Mouse (Mus musculus) kidney, postnatal 36 days (tissue): ENCODE measurements at regions not wholly inside any gene's neighbourhood (a gene's known extent, or its start where the extent isn't known, plus 50 kb on each side); places are given as distances from the start of the nearest gene placed in this dataset.

Source experiments
- DNase-seq, 2 experiments: peaks; one replicate each; pipeline ENCODE4 v3.0.0; 2021 to 2022; ENCODE audit warnings: mixed read lengths in 2 of 2

DNA sequence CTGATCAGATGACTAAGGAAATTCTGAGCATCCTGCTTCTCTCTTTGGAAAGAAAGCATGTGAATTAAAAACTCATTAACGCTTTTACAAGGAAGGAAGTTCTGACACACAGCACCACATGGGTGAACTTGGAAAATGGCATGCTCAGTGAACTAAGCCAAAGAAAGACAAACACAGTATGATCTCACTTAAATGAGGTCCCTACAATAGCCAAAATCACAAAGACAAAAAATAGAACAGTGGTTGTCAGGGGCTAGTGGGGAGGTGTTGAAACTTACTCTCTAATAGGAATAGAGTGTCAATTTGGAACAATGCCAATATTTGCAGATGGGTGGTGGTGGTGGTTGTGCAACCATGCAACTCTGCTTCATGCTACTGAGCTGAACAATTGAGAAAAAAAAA is 172.7 kb upstream of the Prkcq start:
- no peak for DNase-seq

DNA sequence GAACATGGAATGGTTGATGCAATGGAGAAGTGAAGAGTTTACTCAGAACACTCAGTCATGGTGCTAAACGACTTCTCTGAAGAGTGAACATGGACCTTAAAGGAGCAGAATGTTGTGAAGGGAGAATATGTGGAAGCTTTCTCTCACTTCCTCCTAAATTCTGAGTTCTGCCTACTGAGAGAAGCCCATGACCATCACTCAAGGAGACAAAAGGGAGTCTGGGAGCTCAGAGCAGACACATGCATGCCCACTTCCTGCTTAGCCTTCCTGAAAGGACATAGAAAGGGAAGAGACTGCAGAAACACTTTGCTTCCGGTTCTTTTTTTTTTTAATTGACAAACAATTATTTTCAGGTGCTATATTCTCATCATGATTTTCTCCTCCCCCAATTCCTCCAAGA is 166.1 kb upstream of the Prkcq start:
- DNase-seq: no peak

DNA sequence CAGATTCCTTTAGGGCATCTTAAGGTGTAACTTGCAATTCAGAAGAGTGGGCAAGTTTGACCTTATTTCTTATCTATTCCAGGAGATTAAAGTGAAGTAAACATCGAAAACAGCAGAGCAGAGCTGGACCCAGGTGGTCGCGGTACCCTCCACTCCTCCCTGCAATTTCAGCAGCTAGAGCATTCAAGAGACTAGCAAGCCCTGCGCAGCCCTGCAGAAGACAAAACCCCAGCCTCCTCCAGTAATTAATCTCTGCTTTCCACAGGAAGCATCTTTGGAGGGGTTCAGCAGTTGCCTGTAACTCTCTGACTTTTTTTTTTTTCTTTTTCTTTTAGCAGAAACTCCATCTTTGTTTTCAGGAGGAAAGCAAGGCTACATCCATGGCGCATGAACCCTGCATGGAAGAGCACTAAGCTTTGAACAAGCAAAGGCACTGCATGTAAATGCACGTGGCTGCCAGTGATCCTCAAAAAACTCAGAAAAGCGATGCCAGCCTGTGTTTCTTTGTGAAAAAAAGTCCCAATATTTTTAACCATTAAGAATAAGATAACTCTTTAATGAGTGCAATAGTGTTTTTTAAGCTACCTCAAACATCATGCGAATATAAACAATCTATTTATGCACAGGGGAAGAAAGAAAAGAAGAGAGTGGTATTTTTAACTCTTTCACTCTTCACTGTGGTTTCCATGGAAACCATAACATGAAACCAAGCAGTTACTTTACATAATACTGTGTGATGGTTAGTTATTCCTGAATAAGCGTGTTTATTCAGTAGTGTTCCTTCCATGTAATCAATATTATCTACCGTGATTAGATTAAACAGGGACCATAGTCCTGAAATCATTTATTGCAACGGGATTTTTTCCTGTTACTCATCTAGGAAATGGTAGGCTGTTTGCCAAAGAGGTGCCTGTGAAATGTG is 160.6 kb upstream of the Prkcq start:
- DNase-seq: no peak

DNA sequence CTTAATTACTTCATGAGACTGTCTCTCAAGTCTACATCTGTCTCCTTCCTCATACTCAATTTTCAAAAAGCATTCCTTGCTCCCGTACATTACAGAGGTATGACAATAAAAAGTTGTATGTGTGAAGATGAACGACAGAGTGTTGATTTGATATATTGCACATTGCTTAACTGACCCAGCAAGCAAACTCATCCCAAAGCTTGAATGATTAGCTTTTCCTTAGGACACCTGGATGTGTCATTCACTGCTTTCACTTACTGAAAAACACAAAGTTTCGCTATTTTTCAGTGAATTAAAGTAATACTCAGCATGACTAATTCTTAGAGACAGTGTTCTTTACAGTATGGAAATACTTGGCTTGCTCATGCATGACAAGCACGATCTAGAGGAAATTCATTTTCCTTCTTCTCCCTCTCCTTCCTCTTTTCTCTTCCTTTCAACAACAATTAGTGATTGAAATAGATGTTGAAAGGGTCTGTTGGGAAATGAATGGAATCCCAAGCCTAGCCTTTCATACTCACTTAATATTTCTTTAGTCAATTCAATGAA is 159.5 kb upstream of the Prkcq start:
- no peak for DNase-seq

DNA sequence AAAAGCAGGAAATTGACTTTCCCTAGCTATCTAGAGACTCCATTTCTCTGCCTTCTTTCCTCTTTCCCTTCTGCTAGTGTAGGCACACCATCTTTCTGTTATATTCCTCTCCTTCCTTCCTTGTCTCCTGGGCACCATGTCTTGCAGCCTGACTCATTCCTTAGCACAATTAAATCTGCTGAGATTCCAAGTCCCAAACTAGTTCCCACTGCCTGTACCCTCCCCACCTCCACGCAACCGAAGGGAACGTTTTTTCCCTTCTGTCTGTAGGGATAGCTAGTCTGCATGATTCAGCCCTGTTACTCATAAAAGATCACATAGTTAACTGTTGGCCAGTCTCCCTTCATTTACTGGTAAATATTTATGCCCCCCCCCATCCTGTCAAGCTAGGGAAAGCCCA is 158.8 kb upstream of the Prkcq start:
- no peak for DNase-seq

DNA sequence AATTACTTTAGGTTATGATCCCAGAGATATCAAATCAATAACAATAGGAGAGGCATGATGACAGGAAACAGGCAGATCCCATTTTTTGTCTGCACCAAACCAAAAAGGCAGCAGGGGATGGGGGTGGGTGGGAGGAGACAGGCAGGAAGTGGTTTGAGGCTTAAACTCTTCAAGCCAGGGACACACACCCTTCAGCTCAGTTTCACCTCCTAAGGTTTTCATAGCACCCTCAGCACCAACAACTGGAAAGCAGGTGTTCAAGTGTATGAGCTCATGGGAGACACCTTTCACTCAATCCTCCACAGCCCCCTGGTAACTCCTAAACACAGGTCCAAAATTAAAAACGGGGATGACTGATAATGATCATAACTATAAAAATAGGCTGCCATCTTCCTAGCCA is 155.5 kb upstream of the Prkcq start:
- DNase-seq: no peak

DNA sequence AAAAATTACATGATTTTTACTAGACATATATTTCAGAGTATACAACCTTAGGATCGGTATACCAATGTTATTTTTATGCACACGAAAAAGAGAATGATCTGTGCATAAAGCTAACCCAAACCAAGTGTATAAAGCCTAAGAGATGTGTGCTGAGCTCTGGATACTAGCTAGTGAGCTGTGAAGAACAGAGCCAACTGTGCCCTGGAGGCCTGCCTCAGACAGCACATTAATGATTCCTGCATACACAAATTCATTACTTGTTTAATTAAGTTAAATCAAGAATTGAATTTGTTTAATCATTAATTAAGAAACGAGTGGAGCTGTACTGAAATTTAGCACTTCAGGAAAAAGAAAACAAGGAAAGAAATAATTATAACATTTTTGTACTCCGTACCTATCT is 139.0 kb upstream of the Prkcq start:
- DNase-seq: peak; percentile 26 to 27

DNA sequence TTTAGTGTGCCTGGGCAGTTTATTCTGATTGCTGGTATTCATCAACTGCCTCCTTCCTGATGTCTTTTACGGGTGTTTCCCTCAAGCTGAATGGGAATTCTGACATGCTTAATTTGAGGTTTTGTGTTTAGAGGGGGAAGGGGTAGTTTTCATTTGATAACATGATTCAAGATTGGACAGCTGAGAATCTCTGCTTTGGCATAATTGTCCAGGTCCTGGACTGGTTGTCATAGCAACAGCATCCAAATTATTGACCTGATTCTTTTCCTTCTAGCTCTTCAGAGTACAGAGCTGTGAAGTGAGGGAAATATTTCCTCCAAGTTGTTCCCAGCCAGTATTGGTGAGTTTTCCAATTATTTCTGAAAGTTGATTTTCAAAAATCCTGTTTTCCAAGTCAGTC is 137.7 kb upstream of the Prkcq start:
- DNase-seq: no peak

DNA sequence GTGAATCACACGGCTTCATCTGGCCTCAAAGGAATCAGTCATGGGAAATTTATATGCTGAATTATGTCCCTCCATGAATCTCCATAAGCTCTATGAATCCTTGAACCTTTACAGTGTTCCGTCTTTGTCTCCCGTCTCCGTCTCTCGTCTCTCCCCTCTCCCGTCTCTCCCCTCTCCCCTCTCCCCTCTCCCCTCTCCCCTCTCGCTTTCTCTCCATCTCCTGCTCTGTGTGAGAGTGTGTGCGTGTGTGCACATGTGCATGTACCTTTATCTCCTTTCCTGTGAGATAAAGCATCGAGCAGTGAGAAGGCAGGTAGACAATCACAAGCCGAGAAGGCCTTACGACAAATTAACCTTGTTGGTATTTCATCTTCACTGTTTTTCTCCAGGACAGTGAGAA is 134.6 kb upstream of the Prkcq start:
- DNase-seq: no peak

DNA sequence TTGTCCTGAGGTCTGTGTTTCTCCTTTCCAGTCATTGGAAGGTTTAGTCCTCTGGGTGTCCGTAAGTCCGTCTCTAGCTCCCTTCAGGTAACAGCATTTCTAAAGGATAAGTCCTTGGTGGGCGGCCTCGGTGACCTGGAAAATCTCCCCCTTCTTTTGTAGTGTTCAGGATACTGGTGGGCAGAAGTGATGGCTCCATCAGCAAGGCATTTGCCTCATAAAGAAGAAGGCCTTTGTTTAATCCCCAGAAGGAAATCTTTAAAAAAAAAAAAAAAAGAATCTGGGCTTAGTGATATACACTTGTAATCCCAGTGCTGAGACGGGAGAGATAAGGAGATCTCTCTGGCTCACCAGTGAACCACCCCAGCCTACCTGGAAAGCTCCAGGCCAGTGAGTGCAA is 133.5 kb upstream of the Prkcq start:
- DNase-seq: no peak

DNA sequence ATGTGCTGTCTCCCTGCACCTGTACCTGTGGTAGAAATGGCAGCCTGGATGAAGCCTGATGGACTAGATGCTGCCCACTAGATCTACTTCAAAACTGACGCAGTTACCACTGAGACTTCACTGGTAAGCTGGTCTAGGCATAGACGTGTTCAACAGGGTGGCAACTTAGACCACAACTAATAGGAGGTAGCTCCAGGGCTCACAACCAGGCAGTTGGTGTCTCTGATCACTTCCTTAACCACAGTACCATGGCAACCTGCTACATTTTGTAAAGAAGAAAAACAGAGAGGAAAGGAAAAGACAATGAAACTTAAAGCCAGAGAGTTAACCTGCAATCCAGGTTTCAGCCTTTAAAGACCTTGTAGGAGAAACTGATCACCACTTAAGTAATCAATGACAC is 131.9 kb upstream of the Prkcq start:
- no peak for DNase-seq

DNA sequence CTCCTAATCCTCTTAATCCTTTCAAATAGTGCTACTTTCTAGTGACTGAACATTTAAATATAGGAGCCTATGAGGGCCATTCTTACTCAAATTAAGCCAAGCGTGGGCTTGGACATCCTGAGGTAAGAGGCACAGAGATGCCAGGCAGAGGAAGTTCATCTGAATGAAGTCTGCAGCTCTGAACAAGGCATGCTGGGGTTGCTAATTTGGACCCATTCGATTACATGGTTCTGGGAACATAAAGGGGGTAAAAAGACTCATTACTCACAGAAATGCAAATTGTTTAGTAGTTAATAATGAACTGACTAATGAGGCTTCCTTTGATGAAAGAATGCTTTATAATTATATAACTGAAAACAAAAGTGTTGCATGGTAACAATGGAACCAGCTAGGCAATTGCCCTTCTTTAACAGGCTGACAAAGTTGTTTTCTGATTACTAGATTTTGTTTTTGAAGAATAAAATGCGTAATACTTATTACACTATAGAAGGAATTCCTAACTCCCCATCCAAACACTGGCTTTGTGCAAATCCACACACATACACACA is 127.1 kb upstream of the Prkcq start:
- DNase-seq: no peak

DNA sequence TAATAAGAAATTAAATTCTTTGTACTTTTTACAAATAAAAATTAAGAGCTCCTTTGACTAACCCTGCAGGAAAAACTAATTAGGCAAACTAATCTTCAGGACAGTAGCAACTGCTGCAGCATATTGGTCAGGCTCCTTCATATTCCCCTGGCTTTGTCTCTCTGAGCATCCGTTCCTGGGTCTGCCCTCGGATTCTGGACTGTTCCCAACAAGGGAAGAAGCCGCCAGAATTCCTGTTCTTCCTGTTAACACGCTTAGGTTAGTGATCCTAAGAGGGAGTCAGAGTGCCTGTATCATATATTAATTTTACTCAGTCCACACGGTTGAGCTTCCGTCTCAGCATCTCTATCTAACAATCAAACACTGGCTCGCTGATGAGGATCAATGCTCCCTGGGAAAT is 120.3 kb upstream of the Prkcq start:
- DNase-seq: no peak

DNA sequence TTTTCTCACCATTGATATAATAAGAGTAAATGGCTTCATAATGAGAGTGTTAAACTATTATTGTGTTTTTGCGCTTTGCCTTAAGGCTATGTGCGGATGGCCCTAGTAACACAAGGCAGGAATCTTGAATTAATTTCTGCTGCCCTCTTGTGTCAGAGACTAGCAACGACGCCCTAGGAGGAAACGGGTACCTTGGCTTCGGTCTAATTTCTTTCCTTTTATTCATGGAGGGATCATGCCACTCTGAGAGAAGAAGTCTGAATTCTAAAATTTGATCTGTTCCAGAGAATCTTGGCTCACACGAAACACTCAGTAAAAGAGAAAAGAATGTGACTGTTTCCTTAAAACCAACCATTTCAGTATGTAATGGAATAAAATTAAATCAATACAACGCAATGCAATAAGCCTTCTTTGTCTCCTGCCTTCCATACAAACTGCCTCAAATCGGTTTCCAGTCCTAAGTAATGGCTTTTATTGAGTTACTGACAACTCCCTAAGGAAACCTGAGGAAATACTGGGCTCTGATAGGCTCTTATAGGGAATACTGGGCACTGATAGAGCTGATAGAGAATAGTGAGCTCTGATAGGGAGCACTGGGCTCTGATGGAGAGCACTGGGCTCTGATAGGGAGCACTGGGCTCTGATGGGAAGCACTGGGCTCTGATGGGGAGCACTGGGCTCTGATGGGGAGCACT is 112.0 kb upstream of the Prkcq start:
- DNase-seq: peak; percentile 39 to 69

DNA sequence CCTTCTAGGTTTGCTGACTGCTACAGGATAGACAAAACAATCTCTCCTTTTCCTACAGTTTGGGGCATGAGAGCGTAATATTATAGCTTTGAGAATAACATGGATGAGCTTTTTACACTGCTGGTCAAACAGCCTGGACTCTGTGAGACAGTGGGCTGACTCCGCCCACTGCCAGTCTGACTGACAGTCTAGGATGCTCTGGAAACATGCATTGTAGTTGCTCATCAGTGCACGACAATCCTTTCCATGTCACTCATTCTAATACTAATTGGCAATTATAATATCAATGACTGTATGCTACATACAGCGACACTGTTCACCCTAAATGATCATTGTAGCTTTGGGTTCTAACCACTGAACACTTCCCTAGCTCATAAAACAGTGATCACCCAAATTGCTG is 104.5 kb upstream of the Prkcq start:
- no peak for DNase-seq

DNA sequence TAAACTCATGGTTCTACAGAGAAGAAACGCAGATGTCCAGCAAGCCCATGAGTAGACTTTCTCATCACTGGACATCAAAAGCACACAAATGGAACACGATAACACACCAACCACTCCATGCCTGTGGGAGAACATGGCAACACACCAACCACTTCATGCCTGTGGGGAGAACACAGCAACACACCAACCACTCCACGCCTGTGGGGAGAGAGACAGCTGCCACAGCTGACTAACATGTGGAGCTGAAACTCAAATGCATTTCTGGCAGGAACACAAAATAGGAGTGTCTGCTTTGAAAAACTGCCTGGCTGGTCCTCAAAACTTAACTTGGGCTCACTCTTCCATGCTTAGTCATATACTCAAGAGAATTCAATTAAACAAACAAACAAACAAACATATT is 88.4 kb upstream of the Prkcq start:
- no peak for DNase-seq

DNA sequence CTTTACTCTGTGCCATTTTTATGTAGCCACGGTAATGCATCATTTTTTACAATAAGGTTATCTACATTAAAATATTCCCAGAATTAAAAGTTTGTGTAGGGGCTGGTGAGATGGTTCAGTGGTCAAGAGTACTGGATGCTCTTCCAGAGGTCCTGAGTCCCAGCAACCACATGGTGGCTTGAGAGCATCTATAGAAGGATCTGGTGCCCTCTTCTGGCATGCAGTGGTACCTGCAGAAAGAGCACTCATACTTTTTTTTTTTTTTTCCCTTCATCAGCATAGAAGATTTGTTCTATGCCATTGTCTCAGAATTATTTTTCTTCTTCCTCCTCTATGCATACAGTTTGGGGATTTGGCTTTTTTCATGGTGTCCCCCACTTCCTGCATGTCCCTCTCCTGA is 84.9 kb upstream of the Prkcq start:
- DNase-seq: peak; percentile 23 to 58

DNA sequence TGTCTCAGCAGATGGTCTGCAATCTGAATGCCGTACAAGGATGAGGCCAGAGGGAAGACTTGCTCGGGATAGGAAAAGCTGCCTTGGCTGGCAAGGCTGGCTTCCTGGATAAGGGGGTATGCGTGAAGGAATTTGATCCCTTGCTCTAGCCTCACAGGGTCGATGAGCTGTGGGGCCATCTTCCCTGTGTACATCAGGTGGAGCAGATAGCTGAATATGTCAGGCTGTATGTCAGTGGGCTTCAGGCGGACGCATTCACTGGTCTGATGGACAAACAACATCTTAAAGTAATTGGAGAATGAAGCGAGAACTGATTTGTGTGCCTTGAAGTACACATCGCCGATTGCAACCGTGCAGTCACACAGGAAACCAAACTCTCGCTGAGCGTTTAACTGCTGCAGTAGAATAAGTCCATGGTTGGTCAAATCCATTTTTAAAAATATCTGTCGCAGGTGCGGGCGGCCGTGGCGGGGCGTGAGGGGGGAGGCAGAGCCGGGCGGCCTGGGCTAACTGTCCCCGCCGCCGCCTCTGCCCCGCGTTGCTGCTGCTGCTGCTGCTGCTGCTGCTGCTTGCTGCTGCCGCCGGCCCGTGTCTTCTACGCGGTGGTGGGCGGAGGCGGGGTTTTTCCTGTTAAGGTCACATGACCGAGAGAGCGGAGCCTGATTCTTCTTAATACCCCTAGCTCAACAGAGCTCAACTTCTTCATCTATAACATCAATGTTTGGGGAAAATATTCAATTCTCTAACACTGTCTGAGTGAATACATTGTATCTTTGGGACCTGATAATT is 71.9 kb upstream of the Prkcq start:
- peak in 1 of 2 experiments; percentile 21 for DNase-seq

DNA sequence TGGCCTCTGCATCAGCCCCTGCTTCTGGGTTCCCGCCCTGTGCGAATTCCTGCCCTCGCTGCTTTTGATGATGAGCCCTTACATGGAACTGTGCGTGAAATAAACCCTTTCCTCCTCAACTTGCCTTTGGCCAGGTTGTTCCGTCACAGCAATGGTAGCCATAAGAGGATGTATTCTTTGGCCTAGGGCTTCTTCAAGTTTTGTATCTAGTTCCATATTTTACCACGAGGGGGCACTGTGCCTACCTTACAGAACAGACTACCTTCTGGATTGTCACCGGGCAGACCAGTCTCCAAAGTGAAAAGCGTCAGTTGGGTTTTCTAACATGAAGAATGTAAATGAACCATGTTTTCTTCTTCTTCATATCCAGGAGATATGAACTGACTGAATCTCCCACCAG is 58.7 kb upstream of the Prkcq start:
- peak; percentile 66 to 70 for DNase-seq

DNA sequence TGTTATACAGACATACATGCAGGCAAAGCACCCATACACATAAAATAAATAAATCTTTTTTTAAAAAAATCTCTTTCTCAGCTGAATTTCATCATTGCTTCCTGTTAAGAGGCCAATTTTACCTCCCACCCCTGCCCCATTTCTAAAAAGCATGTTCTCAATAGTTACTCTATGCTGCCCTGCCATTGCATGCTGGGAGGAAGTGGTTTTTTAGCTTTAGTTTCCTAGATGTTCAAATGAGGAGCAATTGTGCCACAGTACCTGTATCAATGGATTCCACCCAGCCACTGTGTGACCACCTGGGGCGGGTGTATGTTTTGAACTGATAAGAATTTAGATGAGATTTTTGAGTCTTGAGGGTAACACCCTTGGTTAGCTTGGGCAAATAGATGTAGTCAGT is 53.3 kb upstream of the Prkcq start:
- DNase-seq: no peak

DNA sequence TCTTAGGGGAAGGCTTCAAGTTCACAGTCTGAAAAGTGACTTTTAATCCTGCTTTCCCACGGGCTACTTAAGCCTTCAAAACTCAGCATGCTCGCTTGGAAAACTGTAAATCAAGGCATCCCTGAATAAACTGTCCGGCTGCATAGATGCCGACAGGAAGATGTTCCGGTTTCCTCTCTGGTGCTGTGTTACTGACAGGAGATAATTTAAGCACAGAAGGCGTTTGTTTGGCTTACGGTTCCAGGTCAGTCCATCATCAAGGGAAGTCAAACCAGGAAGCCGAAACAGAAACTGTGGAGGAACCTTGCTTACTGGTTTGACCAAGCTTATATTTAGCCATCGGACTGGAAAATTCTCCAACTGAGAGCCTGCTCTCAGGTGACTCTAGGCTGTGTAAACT is 52.6 kb upstream of the Prkcq start:
- peak; percentile 20 to 39 for DNase-seq
